Mouse (Mus musculus): ENCODE measurements around the gene Kdm5b. TPM values are rescaled to one million over a fixed set of nuclear protein-coding genes. Genes with fewer than 3 reads are reported as not detected.

Gene Kdm5b
- total RNA-seq, 1 experiment from 2014 or later: 42.0 TPM

GRCm38 (mm10) chr1:134589676-134590075 lies 29.7 kb downstream of the Kdm5b start:
- DNase-seq: no peak

- DNase-seq: no peak
Measured at GRCm38 (mm10) chr1:134591773-134592172, 31.8 kb downstream of the Kdm5b start.

GRCm38 (mm10) chr1:134597339-134598054 lies 37.5 kb downstream of the Kdm5b start:
- no peak for DNase-seq

- DNase-seq: no peak
Measured at GRCm38 (mm10) chr1:134604086-134604485, 44.1 kb downstream of the Kdm5b start.

GRCm38 (mm10) chr1:134605670-134606069 lies 45.7 kb downstream of the Kdm5b start:
- no peak for DNase-seq

- no peak for DNase-seq
Measured at GRCm38 (mm10) chr1:134606381-134606780, 46.4 kb downstream of the Kdm5b start.

- no peak for DNase-seq
Measured at GRCm38 (mm10) chr1:134607279-134607678, 47.3 kb downstream of the Kdm5b start.

- DNase-seq: no peak
Measured at GRCm38 (mm10) chr1:134609172-134609571, 49.2 kb downstream of the Kdm5b start.

GRCm38 (mm10) chr1:134614554-134614953 lies 54.6 kb downstream of the Kdm5b start:
- DNase-seq: no peak

GRCm38 (mm10) chr1:134614988-134615387 lies 55.0 kb downstream of the Kdm5b start:
- no peak for DNase-seq

- DNase-seq: no peak
Measured at GRCm38 (mm10) chr1:134617656-134618055, 57.7 kb downstream of the Kdm5b start.

GRCm38 (mm10) chr1:134625325-134625724 lies 65.4 kb downstream of the Kdm5b start:
- DNase-seq: no peak

GRCm38 (mm10) chr1:134629455-134629854 lies 69.5 kb downstream of the Kdm5b start:
- DNase-seq: peak; percentile 51

GRCm38 (mm10) chr1:134634296-134634695 lies 74.3 kb downstream of the Kdm5b start:
- no peak for DNase-seq

- no peak for DNase-seq
Measured at GRCm38 (mm10) chr1:134636245-134636644, 76.3 kb downstream of the Kdm5b start.

- DNase-seq: peak; percentile 63
Measured at GRCm38 (mm10) chr1:134636684-134637083, 76.7 kb downstream of the Kdm5b start.

- no peak for DNase-seq
Measured at GRCm38 (mm10) chr1:134638041-134638440, 78.1 kb downstream of the Kdm5b start.

GRCm38 (mm10) chr1:134638522-134638921 lies 78.6 kb downstream of the Kdm5b start:
- DNase-seq: peak; percentile 67

- DNase-seq: no peak
Measured at GRCm38 (mm10) chr1:134639460-134639859, 79.5 kb downstream of the Kdm5b start.

- peak; percentile 50 for DNase-seq
Measured at GRCm38 (mm10) chr1:134641507-134641906, 81.5 kb downstream of the Kdm5b start.

GRCm38 (mm10) chr1:134643702-134644101 lies 83.7 kb downstream of the Kdm5b start:
- DNase-seq: no peak

GRCm38 (mm10) chr1:134645408-134646200 lies 85.6 kb downstream of the Kdm5b start:
- no peak for DNase-seq

- DNase-seq: peak; percentile 65
Measured at GRCm38 (mm10) chr1:134646261-134646962, 86.4 kb downstream of the Kdm5b start, which contains the start of gene Syt2. Gene Syt2 (plus strand): TSS chr1:134646677.
